Mouse (Mus musculus) mature B cell (primary cell): ENCODE results near the gene Obox1.
"Not testable (repeated sequence)": the region's sequence is repeated elsewhere in the genome, so short reads cannot be mapped to it uniquely, and the experiment has no call there.

Experiments
- in situ Hi-C: fragments of 300-500 bp; cut with MboI; formaldehyde crosslinking; loops from 2 replicates; pipeline ENCODE4 v1.14.3; 2019

Obox1 gene

GRCm38 (mm10) chr7:15388421-15388998 lies at the start of gene Obox1, which contains the start of gene Obox2:
Gene Obox1, plus strand, starts transcription at chr7:15388948.
Gene Obox2, plus strand, starts transcription at chr7:15388721.
- in situ Hi-C loops = not testable (repeated sequence)

GRCm38 (mm10) chr7:15399147-15399874 lies 10.6 kb downstream of the Obox1 start:
- in situ Hi-C loops = not testable (repeated sequence)

- in situ Hi-C loops = not testable (repeated sequence)
Measured at GRCm38 (mm10) chr7:15406816-15407215, 18.1 kb downstream of the Obox1 start.

- in situ Hi-C loops = not testable (repeated sequence)
Measured at GRCm38 (mm10) chr7:15418046-15418445, 29.3 kb downstream of the Obox1 start.

- in situ Hi-C loops = not testable (repeated sequence)
Measured at GRCm38 (mm10) chr7:15425537-15425936, 36.8 kb downstream of the Obox1 start.

- in situ Hi-C loops = not testable (repeated sequence)
Measured at GRCm38 (mm10) chr7:15509411-15509810, 120.7 kb downstream of the Obox1 start.
